Mouse (Mus musculus): ENCODE data around the gene Actr5.

- TF ChIP-seq CTCF (IDR thresholded peaks at IDR 0.05; ENCODE audit: control insufficient read depth, insufficient read depth, insufficient replicate concordance, low read depth, low read length), result no peak
- no peak for TF ChIP-seq POLR2A (IDR thresholded peaks at IDR 0.05; ENCODE audit: control insufficient read depth, low read depth, low read length)
Measured at GRCm38 (mm10) chr2:158675161-158675560, 50.5 kb downstream of the Actr5 start.
